ENCODE assay signal across 8 mouse cellular contexts in genomic region chr12:80063402-80064150, GRCm38 (mm10). TPM values are rescaled to one million over a fixed set of nuclear protein-coding genes. Genes with fewer than 3 reads are reported as not detected.
A peak's percentile ranks its signal among the peaks of the same experiment; 100 is the strongest.
DNase-seq lines count a peak whose midpoint lies in the region; ATAC-seq lines count a peak whose summit lies in the region.

No protein-coding gene starts in this region.

- H3K9me3 ChIP-seq in limb, embryonic 13.5 days: no peaks in the 10 kb centered on the region
- H3K9me3 ChIP-seq in stomach, embryonic 15.5 days: no peaks in the 10 kb centered on the region

- H3K9ac ChIP-seq in limb, embryonic 13.5 days: no peak overlapping the region
- H3K9ac ChIP-seq in stomach, embryonic 15.5 days: no peak overlapping the region

- H3K4me2 ChIP-seq in limb, embryonic 13.5 days (replicated peaks): no peak overlapping the region
- H3K4me2 ChIP-seq in stomach, embryonic 15.5 days: no peak overlapping the region

- H3K4me3 ChIP-seq in limb, embryonic 13.5 days: no peak overlapping the region
- no peak overlapping the region for H3K4me3 ChIP-seq in stomach, embryonic 15.5 days (replicated peaks)

- ATAC-seq in limb, embryonic 13.5 days (ENCODE audit: low FRiP score, low read depth): no peak
- ATAC-seq in stomach, embryonic 15.5 days (ENCODE audit: insufficient read depth, low FRiP score, low read depth): no peak
- ATAC-seq in CD4-positive, CD25-positive, alpha-beta regulatory T cell, adult 4 months: no peak

- H3K4me1 ChIP-seq in limb, embryonic 13.5 days: peaks cover 51% of the 10 kb centered on the region
- H3K4me1 ChIP-seq in stomach, embryonic 15.5 days: peaks cover 28% of the 10 kb centered on the region

- 54% methylated on average over 7 of the region's 7 CpGs for WGBS in limb, embryonic 13.5 days
- WGBS in stomach, embryonic 15.5 days: 53% methylated on average over 7 of the region's 7 CpGs

- peak overlapping the region; percentile 22; the same call in 1 of the 2 replicates for H3K27ac ChIP-seq in limb, embryonic 13.5 days
- peak overlapping the region; percentile 91 for H3K27ac ChIP-seq in stomach, embryonic 15.5 days

- peak; percentile 32 for DNase-seq in embryo, embryonic 10.5 days (ENCODE audit: low spot score)
- no peak for DNase-seq in embryo, embryonic 10 days (ENCODE audit: low spot score)
- DNase-seq in lung, postnatal 36 days: peak; percentile 30
- no peak for DNase-seq in lung, postnatal 4 days
- DNase-seq in adrenal gland, adult 2 months: no peak

- H3K27me3 ChIP-seq in limb, embryonic 13.5 days: no peaks in the 10 kb centered on the region
- no peaks in the 10 kb centered on the region for H3K27me3 ChIP-seq in stomach, embryonic 15.5 days (replicated peaks)

- H3K36me3 ChIP-seq in limb, embryonic 13.5 days: no peaks in the 10 kb centered on the region
- H3K36me3 ChIP-seq in stomach, embryonic 15.5 days: no peaks in the 10 kb centered on the region

RNA-seq across cellular contexts. Expression of gene Zfp36l1, which starts 49.2 kb away (rescaled TPM):
- polyA plus RNA-seq in limb, embryonic 13.5 days (2015; fragmentation: Nextera tagmentation; extraction: Ambion mirVana): 134 and 146 TPM in 2 replicates
- polyA plus RNA-seq in stomach, embryonic 15.5 days (2015; fragmentation: Nextera tagmentation; extraction: Ambion mirVana): 142 and 146 TPM in 2 replicates
- 100 to 1,000 TPM; 191 to 215 TPM for total RNA-seq in adrenal gland, adult 2 months (2021)
- 458 and 470 TPM in 2 replicates for polyA plus RNA-seq in adrenal gland, adult 2 months (2012; rRNA removed)
- polyA plus RNA-seq in CD4-positive, CD25-positive, alpha-beta regulatory T cell, adult 4 months (2017; shearing (Covaris generic)): 100 to 1,000 TPM; 139 to 188 TPM

Comparison
In these comparisons a context has a peak if more than half of its experiments do, and no peak if none do; other contexts are left out.
1. DNase-seq: peak in embryo, embryonic 10.5 days (single experiment) and lung, postnatal 36 days (single experiment); none in embryo, embryonic 10 days (single experiment), lung, postnatal 4 days (0 of 2) and adrenal gland, adult 2 months (single experiment).